Mouse (Mus musculus) erythroblast, embryonic 14.5 days (primary cell): ENCODE data around the gene Slit2.

Experiments
- GATA1 ChIP-seq: IDR thresholded peaks from 2 replicates; pipeline ENCODE4 v1.6.1; 2012; ENCODE audit warnings: low read length, inconsistent platforms, mixed read lengths
- TAL1 ChIP-seq: IDR thresholded peaks from 3 replicates; pipeline ENCODE4 v1.6.1; 2012; ENCODE audit warnings: low read length, inconsistent platforms, mixed read lengths

GRCm38 (mm10) chr5:48326221-48326620 lies 343.3 kb downstream of the Slit2 start:
- TF ChIP-seq GATA1 (no peak), TAL1 (no peak)
